Mouse (Mus musculus) urinary bladder, adult 2 months (tissue): ENCODE results near the gene Hba-a2. TPM values are rescaled to one million over a fixed set of nuclear protein-coding genes. Genes with fewer than 3 reads are reported as not detected.
A peak's percentile ranks its signal among the peaks of the same experiment; 100 is the strongest.
"Not testable (repeated sequence)": the region's sequence is repeated elsewhere in the genome, so short reads cannot be mapped to it uniquely, and the experiment has no call there.

ENCODE experiments used
- DNase-seq: peaks from one replicate; pipeline ENCODE4 v3.0.0; 2022; ENCODE audit warnings: low spot score
- polyA plus RNA-seq: library from polyadenylated mRNA; depleted of rRNA; stranded (reverse); fragments of >200 nt; gene quantifications from 2 replicates; pipeline ENCODE4 v1.2.3, GENCODE M21; 2012

Hba-a2 gene
- polyA plus RNA-seq, 1 experiment: 196 TPM

- DNase-seq: not testable (repeated sequence)
These were observed 13.1 kb upstream of the Hba-a2 start, which contains the start of gene Hba-a1 for GRCm38 (mm10) chr11:32283091-32283777. Hba-a1 (plus strand) TSS chr11:32283511.

- DNase-seq: not testable (repeated sequence)
These were observed 11.7 kb upstream of the Hba-a2 start for GRCm38 (mm10) chr11:32284582-32284981.

- DNase-seq: no peak
These were observed 11.1 kb upstream of the Hba-a2 start for GRCm38 (mm10) chr11:32285031-32285775.

GRCm38 (mm10) chr11:32285887-32286286 lies 10.4 kb upstream of the Hba-a2 start:
- DNase-seq: not testable (repeated sequence)

GRCm38 (mm10) chr11:32286695-32287492 lies 9.4 kb upstream of the Hba-a2 start, which contains the start of gene Hbq1b:
Hbq1b (plus strand) TSS chr11:32286965.
- peak; percentile 58 for DNase-seq

- no peak for DNase-seq
These were observed 8.8 kb upstream of the Hba-a2 start for GRCm38 (mm10) chr11:32287493-32287825.

GRCm38 (mm10) chr11:32292819-32293218 lies 3.5 kb upstream of the Hba-a2 start:
- DNase-seq: not testable (repeated sequence)

- not testable (repeated sequence) for DNase-seq
These were observed 2.8 kb upstream of the Hba-a2 start for GRCm38 (mm10) chr11:32293479-32293878.

- not testable (repeated sequence) for DNase-seq
These were observed 1.1 kb downstream of the Hba-a2 start for GRCm38 (mm10) chr11:32297417-32297816.

GRCm38 (mm10) chr11:32297866-32298531 lies 1.7 kb downstream of the Hba-a2 start:
- no peak for DNase-seq

- no peak for DNase-seq
These were observed 2.2 kb downstream of the Hba-a2 start for GRCm38 (mm10) chr11:32298532-32298918.

GRCm38 (mm10) chr11:32299865-32300264 lies 3.6 kb downstream of the Hba-a2 start, which contains the start of gene Hbq1a:
Hbq1a (plus strand) TSS chr11:32300069.
- DNase-seq: peak; percentile 34

GRCm38 (mm10) chr11:32300279-32301267 lies 4.3 kb downstream of the Hba-a2 start:
- DNase-seq: no peak

- no peak for DNase-seq
These were observed 5.2 kb downstream of the Hba-a2 start for GRCm38 (mm10) chr11:32301506-32301905.

- no peak for DNase-seq
These were observed 6.6 kb downstream of the Hba-a2 start for GRCm38 (mm10) chr11:32302824-32303419.

- DNase-seq: no peak
These were observed 7.2 kb downstream of the Hba-a2 start for GRCm38 (mm10) chr11:32303455-32303854.

GRCm38 (mm10) chr11:32307006-32307405 lies 10.7 kb downstream of the Hba-a2 start:
- no peak for DNase-seq

- no peak for DNase-seq
These were observed 13.2 kb downstream of the Hba-a2 start for GRCm38 (mm10) chr11:32309446-32309845.

GRCm38 (mm10) chr11:32309928-32310327 lies 13.6 kb downstream of the Hba-a2 start:
- DNase-seq: no peak

GRCm38 (mm10) chr11:32316009-32316408 lies 19.7 kb downstream of the Hba-a2 start:
- no peak for DNase-seq
